Mouse (Mus musculus) CD8-positive naive resting alpha-beta T cell, adult 57 days (primary cell): ENCODE results near the gene Ski. TPM values are rescaled to one million over a fixed set of nuclear protein-coding genes. Genes with fewer than 3 reads are reported as not detected.

Experiments
- total RNA-seq: library from RNA; stranded (reverse); gene quantifications from one replicate; pipeline ENCODE4 v1.2.4, GENCODE M21; 2023

The Ski gene
- 109 TPM for total RNA-seq

DNA sequence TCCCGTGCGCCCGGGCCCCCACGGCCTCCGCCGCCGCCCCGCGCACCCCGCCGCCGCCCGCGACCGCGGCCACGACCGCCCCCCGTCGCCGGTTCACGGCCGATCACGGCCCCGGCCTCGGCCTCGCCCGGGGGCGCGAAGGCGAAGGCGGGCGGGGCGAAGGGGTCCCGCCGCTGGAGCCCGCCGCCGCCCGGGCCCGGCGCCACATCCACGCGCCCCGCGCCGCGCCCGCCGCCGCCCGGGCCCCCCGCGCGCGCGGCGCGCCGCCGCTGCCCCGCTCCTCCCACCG is at the start of gene Ski:
Gene Ski, minus strand, starts transcription at position 41 of the 289 bp plus-strand sequence.

DNA sequence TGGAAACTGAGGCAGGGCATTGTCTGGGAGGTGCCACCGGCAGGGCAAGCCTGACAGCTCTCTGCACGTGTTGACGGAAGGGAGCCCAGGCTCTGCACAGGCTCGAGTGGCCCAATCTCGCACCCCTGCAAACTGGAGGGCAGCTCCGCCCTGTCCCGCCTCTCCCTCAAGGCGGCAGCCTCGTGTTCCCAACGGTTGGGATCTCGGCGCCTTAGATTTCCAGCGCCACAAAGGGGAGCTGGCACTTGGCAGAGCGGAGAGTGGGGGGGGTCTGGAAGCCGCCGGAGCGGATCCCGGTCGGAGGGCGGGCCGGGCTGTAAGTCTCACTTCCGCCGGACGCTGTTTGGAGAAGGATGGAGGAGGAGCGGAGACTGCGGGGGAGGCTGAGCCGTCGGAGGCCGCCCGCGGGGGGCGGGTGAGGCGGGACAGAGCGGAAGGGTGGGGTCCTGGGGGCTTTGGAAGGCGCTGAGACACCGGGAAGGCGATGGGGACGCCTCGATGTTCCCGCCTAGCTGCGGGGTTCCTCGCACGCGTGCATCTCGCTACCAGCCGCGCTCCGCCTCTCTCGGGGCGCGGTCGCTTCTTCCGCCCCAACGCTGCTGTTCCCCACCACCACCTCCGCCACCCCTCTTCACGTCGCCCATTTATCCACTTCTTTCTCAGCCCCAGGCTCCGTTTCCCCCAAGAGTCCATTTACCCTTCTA is 27.4 kb upstream of the Ski start, which contains the start of gene Faap20:
Gene Faap20, plus strand, starts transcription at position 155 of the 704 bp plus-strand sequence.

Other genes starting within 250 kb of the Ski start
- 0.18 TPM for gene Plch2, start 165.8 kb downstream of the Ski start, total RNA-seq
- 10.2 TPM for gene Pex10, start 155.6 kb downstream of the Ski start, total RNA-seq
- 60.6 TPM for gene Rer1, start 136.2 kb downstream of the Ski start, total RNA-seq
- gene Morn1, start 136.0 kb downstream of the Ski start, total RNA-seq, result 3.8 TPM
- gene Faap20, start 27.2 kb upstream of the Ski start, total RNA-seq, result 43.8 TPM
- gene Prkcz, start 138.8 kb upstream of the Ski start, total RNA-seq, result 36.0 TPM
- gene Gabrd, start 175.5 kb upstream of the Ski start, total RNA-seq, result not detected
- gene Cfap74, start 186.6 kb upstream of the Ski start, total RNA-seq, result 1.3 TPM
- not detected for gene Tmem52, start 246.5 kb upstream of the Ski start, total RNA-seq